Mouse (Mus musculus) lung, postnatal 10 days (tissue): ENCODE results near the gene Wwp2.
A peak's percentile ranks its signal among the peaks of the same experiment; 100 is the strongest.
"Not testable (repeated sequence)": the region's sequence is repeated elsewhere in the genome, so short reads cannot be mapped to it uniquely, and the experiment has no call there.

Experiments
- DNase-seq: peaks from one replicate; pipeline ENCODE4 v3.0.0; 2021

The Wwp2 gene

GRCm38 (mm10) chr8:107436841-107437421 lies 766 bp downstream of the Wwp2 start:
- DNase-seq: peak; percentile 44

- no peak for DNase-seq
Measured at GRCm38 (mm10) chr8:107437711-107438110, 1.5 kb downstream of the Wwp2 start.

GRCm38 (mm10) chr8:107439880-107440625 lies 3.9 kb downstream of the Wwp2 start:
- no peak for DNase-seq

- peak; percentile 65 for DNase-seq
Measured at GRCm38 (mm10) chr8:107444626-107445025, 8.5 kb downstream of the Wwp2 start.

GRCm38 (mm10) chr8:107447713-107448112 lies 11.5 kb downstream of the Wwp2 start:
- DNase-seq: no peak

- DNase-seq: no peak
Measured at GRCm38 (mm10) chr8:107448382-107448889, 12.3 kb downstream of the Wwp2 start.

- DNase-seq: no peak
Measured at GRCm38 (mm10) chr8:107449130-107449529, 13.0 kb downstream of the Wwp2 start.

GRCm38 (mm10) chr8:107449655-107450054 lies 13.5 kb downstream of the Wwp2 start:
- no peak for DNase-seq

- no peak for DNase-seq
Measured at GRCm38 (mm10) chr8:107451414-107452066, 15.4 kb downstream of the Wwp2 start.

GRCm38 (mm10) chr8:107453386-107453785 lies 17.2 kb downstream of the Wwp2 start:
- DNase-seq: no peak

GRCm38 (mm10) chr8:107455268-107455667 lies 19.1 kb downstream of the Wwp2 start:
- DNase-seq: peak; percentile 65

GRCm38 (mm10) chr8:107457725-107458124 lies 21.6 kb downstream of the Wwp2 start:
- DNase-seq: no peak

GRCm38 (mm10) chr8:107458281-107458680 lies 22.1 kb downstream of the Wwp2 start:
- DNase-seq: no peak

- no peak for DNase-seq
Measured at GRCm38 (mm10) chr8:107462423-107462822, 26.3 kb downstream of the Wwp2 start.

- DNase-seq: no peak
Measured at GRCm38 (mm10) chr8:107465332-107465990, 29.3 kb downstream of the Wwp2 start.

- no peak for DNase-seq
Measured at GRCm38 (mm10) chr8:107466642-107467041, 30.5 kb downstream of the Wwp2 start.

GRCm38 (mm10) chr8:107468811-107469302 lies 32.7 kb downstream of the Wwp2 start:
- no peak for DNase-seq

- DNase-seq: peak; percentile 74
Measured at GRCm38 (mm10) chr8:107470302-107470701, 34.1 kb downstream of the Wwp2 start.

- DNase-seq: no peak
Measured at GRCm38 (mm10) chr8:107472403-107473100, 36.4 kb downstream of the Wwp2 start.

GRCm38 (mm10) chr8:107473369-107473768 lies 37.2 kb downstream of the Wwp2 start:
- DNase-seq: no peak

GRCm38 (mm10) chr8:107475613-107476012 lies 39.4 kb downstream of the Wwp2 start:
- DNase-seq: no peak

- not testable (repeated sequence) for DNase-seq
Measured at GRCm38 (mm10) chr8:107476786-107477185, 40.6 kb downstream of the Wwp2 start.
